Mouse (Mus musculus) left cerebral cortex, adult 2 months (tissue): ENCODE results near the gene Tas2r143. TPM values are rescaled to one million over a fixed set of nuclear protein-coding genes. Genes with fewer than 3 reads are reported as not detected.

ENCODE experiments used
- DNase-seq, 2 experiments: peaks; one replicate each; pipeline ENCODE4 v3.0.0; 2021 to 2022; ENCODE audit warnings: low spot score in 2 of 2, mixed read lengths in 1 of 2; ENCODE audit errors: extremely low spot score in 1 of 2
- H3K27ac ChIP-seq: fragments of 200-600 bp; 2 replicates; pipeline ENCODE4 v1.8.1; 2022
- H3K4me3 ChIP-seq: fragments of 200-600 bp; 2 replicates; pipeline ENCODE4 v1.8.1; 2022
- CTCF ChIP-seq: fragments of 200-600 bp; IDR thresholded peaks from 2 replicates; pipeline ENCODE4 v1.8.1; 2022; ENCODE audit warnings: antibody characterized with exemption, mild to moderate bottlenecking, moderate library complexity
- intact Hi-C: fragments of 180-260 bp; cut with DNase I; formaldehyde crosslinking; loops from one replicate; pipeline ENCODE4 v1.15.1; 2025
- long read RNA-seq, 2 experiments: library from polyadenylated mRNA; stranded (forward); transcript quantifications; one replicate each; pipeline ENCODE4 v2.0.0; 2021; ENCODE audit warnings: borderline mapping rate in 2 of 2
- total RNA-seq, 2 experiments: library from RNA; stranded (reverse); gene quantifications; 2 replicates each; pipeline ENCODE4 v1.2.3; 2021

Tas2r143 gene
- total RNA-seq = not detected
- long read RNA-seq, experiment 1 = 0 reads
- long read RNA-seq, experiment 2 = 0 reads

- TF ChIP-seq CTCF = no peak
- no peak for DNase-seq
- intact Hi-C loops = no loop called here
These were observed at the start of gene Tas2r143 for GRCm38 (mm10) chr6:42399938-42400337. Gene Tas2r143, plus strand, starts transcription at chr6:42400238.

DNA sequence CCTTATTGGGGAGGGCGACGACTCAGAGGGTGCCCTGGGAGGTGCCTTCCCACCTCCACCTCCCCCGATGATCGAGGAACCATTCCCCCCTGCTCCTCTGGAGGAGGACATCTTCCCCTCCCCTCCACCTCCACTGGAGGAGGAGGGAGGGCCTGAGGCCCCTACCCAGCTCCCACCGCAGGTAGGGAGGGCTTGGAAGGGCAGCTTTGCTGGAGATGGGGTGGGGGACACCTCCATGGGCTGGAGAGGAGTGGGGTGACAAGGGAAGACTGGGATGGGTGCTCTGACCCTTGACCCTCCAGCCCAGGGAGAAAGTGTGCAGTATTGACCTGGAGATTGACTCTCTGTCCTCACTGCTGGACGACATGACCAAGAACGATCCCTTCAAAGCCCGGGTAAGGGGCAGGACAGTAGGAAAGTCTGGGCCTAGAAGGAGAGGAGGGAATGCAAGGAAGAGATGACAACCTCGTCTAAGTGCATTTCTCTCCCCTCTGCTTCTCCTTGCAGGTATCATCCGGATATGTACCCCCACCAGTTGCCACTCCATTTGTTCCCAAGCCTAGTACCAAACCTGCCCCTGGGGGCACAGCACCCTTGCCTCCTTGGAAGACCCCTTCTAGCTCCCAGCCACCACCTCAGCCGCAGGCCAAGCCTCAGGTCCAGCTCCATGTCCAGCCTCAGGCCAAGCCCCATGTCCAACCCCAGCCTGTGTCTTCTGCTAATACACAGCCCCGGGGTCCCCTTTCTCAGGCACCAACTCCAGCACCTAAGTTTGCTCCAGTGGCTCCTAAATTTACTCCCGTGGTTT is 48.9 kb upstream of the Tas2r143 start:
- TF ChIP-seq CTCF = no peak
- H3K27ac ChIP-seq = peak overlapping the region; percentile 98
- peak in 1 of 2 experiments; percentile 12 for DNase-seq
- intact Hi-C loops = no loop called here
- H3K4me3 ChIP-seq = peak overlapping the region; percentile 95

More at GRCm38 (mm10) chr6:42399938-42400337, at the start of gene Tas2r143:
- Histone ChIP-seq H3K27ac (no peak within 1 kb of the TSS), H3K4me3 (no peak within 1 kb of the TSS)

DNA sequence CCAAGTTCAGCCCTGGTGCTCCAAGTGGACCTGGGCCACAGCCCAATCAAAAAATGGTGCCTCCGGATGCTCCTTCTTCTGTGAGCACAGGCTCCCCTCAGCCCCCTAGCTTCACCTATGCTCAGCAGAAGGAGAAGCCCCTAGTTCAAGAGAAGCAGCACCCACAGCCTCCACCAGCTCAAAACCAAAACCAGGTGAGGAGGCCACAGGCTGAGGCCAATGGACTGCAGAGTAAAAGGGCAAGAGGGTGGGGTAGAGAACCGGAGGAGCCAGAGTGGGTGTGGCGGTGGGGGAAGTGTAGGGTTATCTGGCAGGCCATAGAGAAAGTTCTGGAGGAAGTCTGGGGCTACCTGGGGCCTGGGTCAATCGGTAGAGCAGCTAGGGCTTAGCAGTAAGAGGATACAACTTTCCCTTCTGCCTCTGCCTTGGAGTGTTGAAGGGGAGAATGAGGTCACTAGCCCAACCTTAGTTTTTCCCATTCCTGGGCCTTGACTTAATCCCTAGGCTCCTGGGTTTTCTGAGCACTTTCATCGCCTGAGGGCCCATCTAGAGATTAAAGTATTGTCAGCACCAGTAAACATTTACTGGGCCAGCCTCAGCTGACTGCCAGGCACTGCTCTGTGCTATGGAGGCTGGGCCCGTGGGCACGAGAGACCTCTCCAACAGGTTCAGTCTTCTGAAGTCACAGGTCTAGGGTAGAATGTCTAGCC is 48.1 kb upstream of the Tas2r143 start:
- no peak for DNase-seq
- no peak for TF ChIP-seq CTCF
- H3K4me3 ChIP-seq = no peak overlapping the region
- H3K27ac ChIP-seq = no peak overlapping the region
- intact Hi-C loops = no loop called here

GRCm38 (mm10) chr6:42352486-42352846 is 47.6 kb upstream of the Tas2r143 start:
- no peak for TF ChIP-seq CTCF
- no peak overlapping the region for H3K4me3 ChIP-seq
- DNase-seq = no peak
- no peak overlapping the region for H3K27ac ChIP-seq
- intact Hi-C loops = no loop called here

DNA sequence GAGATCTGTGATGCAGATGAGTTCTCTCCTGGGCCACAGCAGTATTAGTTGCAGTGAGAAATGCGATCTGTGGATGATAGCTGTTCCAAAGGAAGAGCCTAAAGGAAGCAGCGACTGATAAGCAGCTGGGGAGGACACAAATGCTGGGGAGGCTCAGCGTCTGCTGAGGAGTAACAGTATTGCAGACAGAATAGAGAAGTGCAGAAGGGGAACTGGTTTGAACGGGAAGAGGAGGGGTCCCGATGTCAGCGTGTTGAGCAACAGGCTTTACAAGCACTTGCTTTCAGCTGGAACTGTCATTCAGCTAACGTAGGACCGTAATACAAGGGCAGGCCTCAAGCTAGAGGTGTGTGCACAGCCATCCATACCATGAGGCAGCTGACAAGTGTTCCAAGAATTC is 46.9 kb upstream of the Tas2r143 start:
- no peak for DNase-seq
- Histone ChIP-seq H3K4me3 (no peak overlapping the region), H3K27ac (no peak overlapping the region)
- TF ChIP-seq CTCF = no peak
- intact Hi-C loops = no loop called here

GRCm38 (mm10) chr6:42354076-42355019 is 45.7 kb upstream of the Tas2r143 start:
- intact Hi-C loops = no loop called here
- DNase-seq = peak in 1 of 2 experiments; percentile 22
- H3K27ac ChIP-seq = 0 out of 2 replicates have a peak overlapping the region, but pooled peaks have one; percentile 17
- no peak for TF ChIP-seq CTCF
- no peak overlapping the region for H3K4me3 ChIP-seq

DNA sequence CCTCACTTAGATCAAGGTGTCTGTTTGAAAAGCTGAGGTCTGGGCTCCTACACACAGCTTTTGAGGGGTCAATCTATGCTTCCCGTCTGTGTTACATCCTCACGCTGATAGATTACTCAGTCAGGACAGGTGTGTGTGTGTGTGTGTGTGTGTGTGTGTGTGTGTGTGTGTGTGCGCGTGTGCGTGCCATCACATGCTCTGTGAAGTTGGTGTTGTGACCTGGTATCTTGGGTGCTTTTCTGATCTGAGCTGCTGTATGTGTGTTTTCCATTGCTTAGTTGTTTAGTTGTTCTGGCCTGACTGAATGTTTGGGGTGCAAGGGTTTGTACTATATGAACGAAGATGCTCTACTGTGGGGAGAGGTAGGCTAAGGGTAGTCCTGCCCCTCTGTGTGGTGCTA is 44.7 kb upstream of the Tas2r143 start:
- H3K27ac ChIP-seq = no peak overlapping the region
- intact Hi-C loops = no loop called here
- H3K4me3 ChIP-seq = no peak overlapping the region
- DNase-seq = no peak
- no peak for TF ChIP-seq CTCF

DNA sequence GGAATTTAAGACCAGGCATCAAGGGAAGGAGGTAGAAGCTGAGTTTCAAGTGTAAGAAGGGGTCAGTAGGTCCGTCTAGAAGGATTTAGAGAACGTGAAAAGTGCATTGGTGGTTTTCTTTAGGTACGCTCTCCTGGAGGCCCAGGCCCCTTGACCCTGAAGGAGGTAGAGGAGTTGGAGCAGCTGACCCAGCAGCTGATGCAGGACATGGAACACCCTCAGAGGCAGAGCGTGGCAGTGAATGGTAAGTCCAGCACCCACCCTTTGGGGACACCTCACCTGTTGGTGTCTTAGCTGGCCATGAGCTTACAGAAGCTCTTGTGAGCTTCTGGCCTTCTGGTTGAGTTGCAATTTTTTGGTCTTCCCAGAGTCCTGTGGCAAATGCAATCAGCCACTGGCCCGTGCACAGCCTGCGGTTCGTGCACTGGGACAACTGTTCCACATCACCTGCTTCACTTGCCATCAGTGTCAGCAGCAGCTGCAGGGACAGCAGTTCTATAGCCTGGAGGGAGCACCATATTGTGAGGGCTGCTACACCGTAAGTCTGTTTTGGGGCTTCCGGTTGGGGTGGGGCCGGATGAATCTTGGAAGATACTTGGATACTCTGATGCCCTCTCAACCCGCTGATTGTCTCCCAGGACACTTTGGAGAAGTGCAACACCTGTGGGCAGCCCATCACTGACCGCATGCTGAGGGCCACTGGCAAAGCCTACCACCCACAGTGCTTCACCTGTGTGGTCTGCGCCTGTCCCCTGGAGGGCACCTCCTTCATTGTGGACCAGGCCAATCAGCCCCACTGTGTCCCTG is 44.0 kb upstream of the Tas2r143 start:
- intact Hi-C loops = no loop called here
- Histone ChIP-seq H3K4me3 (no peak overlapping the region), H3K27ac (no peak overlapping the region)
- DNase-seq = no peak
- TF ChIP-seq CTCF = no peak

DNA sequence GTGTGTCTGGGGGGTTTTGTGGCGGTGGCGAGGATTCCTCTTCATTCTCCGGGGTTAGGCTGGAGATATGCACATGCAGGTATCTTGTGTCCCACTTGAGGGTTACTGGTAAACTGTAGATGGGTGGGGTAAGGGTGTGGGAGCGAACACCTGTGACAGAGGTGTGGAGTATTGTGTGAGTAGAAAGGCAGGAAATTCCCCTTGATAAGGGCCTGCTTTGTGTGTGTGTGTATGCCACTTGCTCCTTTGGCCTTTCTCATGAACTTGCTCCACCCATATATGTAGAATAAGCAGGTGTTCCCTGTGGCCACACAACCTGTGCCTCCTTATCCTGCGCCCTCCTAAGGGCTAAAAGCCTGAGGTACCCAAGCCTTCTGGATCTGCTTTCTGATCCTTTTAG is 43.1 kb upstream of the Tas2r143 start:
- intact Hi-C loops = no loop called here
- H3K4me3 ChIP-seq = no peak overlapping the region
- no peak for TF ChIP-seq CTCF

GRCm38 (mm10) chr6:42357901-42358300 is 42.1 kb upstream of the Tas2r143 start:
- DNase-seq = no peak
- no peak for TF ChIP-seq CTCF
- Histone ChIP-seq H3K4me3 (no peak overlapping the region), H3K27ac (no peak overlapping the region)
- intact Hi-C loops = no loop called here

More for the DNA sequence above, 43.1 kb upstream of the Tas2r143 start:
- DNase-seq = no peak
- no peak overlapping the region for H3K27ac ChIP-seq

DNA sequence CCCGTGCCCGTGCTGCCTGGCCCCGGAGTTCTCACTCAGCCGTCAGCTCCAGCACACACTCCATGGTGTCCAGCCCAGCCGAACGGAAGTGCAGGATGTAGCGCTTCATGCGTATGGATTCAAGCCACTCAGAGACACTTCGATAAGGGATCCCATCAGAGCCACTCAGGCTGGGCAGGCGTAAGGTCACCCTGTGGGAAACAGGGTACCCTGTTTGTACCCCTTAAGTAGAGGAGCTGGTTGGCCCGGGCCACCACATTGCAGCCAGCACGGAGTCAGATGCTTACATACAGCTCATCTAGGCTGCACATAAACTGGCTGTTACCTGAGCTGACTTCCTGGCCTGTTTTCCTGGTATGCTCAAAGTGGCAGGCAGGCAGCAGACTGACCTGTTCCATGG is 41.1 kb upstream of the Tas2r143 start:
- no peak for DNase-seq
- intact Hi-C loops = no loop called here
- TF ChIP-seq CTCF = no peak
- H3K4me3 ChIP-seq = no peak overlapping the region
- no peak overlapping the region for H3K27ac ChIP-seq
